Mouse (Mus musculus) layer of hippocampus, postnatal 14 days (tissue): ENCODE data around the gene Fbxl15. TPM values are rescaled to one million over a fixed set of nuclear protein-coding genes. Genes with fewer than 3 reads are reported as not detected.
A peak's percentile ranks its signal among the peaks of the same experiment; 100 is the strongest.

Source experiments
- DNase-seq, 2 experiments: peaks; one replicate each; pipeline ENCODE4 v3.0.0; 2021 to 2022; ENCODE audit warnings: low spot score in 2 of 2, mixed read lengths in 1 of 2
- long read RNA-seq, 2 experiments: library from polyadenylated mRNA; stranded (forward); transcript quantifications; one replicate each; pipeline ENCODE4 v2.0.0; 2021
- total RNA-seq, 2 experiments: library from RNA; stranded (reverse); gene quantifications; 2 replicates each; pipeline ENCODE4 v1.2.3; 2021

Gene Fbxl15
- total RNA-seq, result 10 to 100 TPM; 32.4 to 32.9 TPM
- long read RNA-seq, experiment 1, transcript Fbxl15-201 (4 exons, 1,348 nt), result major isoform, 23 of 49 reads
- long read RNA-seq, experiment 1, partial matches to known transcripts, result 24 of 49 reads
- long read RNA-seq, experiment 1, other reads (novel, unspliced or antisense), result 2 of 49 reads
- long read RNA-seq, experiment 2, transcript Fbxl15-201 (4 exons, 1,348 nt), result major isoform, 38 of 79 reads
- long read RNA-seq, experiment 2, partial matches to known transcripts, result 40 of 79 reads
- long read RNA-seq, experiment 2, other reads (novel, unspliced or antisense), result 1 of 79 reads

- peak; percentile 97 to 99 for DNase-seq
Measured at GRCm38 (mm10) chr19:46328081-46329030, at the start of gene Fbxl15. Gene Fbxl15, plus strand, starts transcription at chr19:46328184.

DNA sequence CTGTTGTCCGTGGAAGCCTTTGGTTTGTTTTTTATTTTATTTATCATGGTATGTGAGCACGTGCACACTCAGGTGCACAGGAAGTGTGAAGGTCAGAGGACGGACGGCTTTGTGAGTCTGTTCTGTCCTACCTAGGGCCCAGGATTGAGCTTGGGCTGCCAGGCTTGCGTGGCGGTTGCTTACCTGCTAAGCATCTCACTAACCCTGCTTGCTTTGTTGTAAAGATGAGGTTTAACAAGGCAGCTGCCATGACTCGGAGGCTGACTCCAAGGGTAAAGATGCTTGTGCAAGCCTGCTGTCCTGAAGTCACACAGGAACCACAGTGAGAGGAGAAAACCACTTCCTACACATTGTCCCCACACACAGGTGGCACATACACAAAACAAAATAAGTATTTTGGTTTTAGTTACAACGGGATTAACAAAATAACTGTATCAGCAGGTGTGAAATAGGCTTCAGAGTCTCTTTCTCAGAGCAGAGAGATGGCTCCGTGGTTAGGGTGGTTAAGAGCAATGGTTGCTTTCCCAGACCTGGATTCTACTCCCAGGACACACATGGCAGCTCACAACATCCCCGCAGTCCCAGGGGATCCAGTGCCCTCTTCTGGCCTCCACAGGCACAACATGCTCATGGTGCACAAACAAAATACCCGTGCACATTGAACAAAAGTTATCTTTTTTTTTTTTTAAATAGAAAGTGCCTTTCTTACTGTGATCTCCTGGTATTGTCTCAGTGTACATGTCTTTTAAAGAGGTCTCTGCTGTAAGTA, 45.7 kb upstream of the Fbxl15 start:
- no peak for DNase-seq

DNA sequence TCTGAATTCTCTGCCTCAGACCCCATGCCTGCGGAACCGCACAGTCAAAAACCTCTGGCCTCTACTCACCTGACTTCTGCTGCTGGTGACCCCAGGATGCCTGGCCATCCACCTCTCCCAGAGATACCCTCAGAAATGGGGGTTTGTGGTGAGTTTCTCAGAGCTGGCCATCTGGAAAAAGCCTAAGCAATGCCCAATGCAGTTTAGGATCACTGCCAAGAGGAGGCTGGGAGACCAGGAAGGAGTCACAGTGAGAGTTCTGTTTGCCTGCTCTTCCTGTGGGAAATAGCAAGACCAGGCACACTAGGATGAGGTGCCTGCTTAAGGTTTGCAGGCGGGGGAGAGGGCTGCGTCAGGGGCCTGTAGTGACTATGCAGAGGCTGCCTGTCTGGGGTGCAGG, 43.3 kb upstream of the Fbxl15 start:
- DNase-seq, result no peak

DNA sequence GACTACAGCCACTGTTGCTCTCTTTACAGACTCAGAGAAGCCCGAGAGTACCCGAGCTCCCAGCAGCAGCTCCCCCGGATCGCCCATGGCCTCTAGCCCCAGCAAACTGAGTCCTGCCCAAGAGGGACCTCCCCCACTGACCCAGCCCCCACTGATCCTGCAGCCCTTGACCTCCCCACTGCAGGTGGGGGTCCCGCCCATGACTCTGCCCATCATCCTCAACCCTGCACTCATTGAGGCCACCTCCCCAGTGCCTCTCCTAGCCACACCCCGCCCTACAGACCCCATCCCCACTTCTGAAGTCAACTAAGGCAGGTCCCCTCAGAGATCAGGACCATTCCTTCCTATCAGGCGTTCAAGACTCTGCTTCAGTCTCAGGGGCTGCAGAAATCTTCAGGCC, 42.4 kb upstream of the Fbxl15 start:
- DNase-seq, result no peak

DNA sequence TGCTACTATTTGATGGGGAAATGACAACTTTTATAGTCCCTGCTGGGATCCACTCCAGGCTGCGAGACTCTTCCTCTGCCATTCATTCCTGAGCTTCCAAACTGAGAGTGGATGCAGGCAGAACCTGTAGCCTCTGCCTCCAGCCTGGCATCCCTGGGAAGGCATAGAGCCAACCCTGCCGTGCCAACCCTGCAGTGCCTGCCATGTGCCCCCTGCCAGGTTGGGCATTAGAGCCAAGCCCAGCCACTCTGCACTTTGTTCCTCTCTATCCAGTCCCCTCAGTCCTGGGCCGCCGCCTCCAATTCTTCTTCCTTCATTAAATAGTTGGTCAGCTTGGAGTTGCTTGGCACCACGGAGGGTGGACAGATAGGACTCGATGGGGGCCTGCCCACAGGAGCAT, 41.9 kb upstream of the Fbxl15 start:
- DNase-seq, result no peak

- DNase-seq, result no peak
Measured at GRCm38 (mm10) chr19:46286926-46287325, 41.1 kb upstream of the Fbxl15 start.

GRCm38 (mm10) chr19:46287566-46287965, 40.4 kb upstream of the Fbxl15 start:
- DNase-seq, result no peak

GRCm38 (mm10) chr19:46290535-46291105, 37.4 kb upstream of the Fbxl15 start:
- no peak for DNase-seq

GRCm38 (mm10) chr19:46296938-46297337, 31.0 kb upstream of the Fbxl15 start:
- DNase-seq, result no peak

DNA sequence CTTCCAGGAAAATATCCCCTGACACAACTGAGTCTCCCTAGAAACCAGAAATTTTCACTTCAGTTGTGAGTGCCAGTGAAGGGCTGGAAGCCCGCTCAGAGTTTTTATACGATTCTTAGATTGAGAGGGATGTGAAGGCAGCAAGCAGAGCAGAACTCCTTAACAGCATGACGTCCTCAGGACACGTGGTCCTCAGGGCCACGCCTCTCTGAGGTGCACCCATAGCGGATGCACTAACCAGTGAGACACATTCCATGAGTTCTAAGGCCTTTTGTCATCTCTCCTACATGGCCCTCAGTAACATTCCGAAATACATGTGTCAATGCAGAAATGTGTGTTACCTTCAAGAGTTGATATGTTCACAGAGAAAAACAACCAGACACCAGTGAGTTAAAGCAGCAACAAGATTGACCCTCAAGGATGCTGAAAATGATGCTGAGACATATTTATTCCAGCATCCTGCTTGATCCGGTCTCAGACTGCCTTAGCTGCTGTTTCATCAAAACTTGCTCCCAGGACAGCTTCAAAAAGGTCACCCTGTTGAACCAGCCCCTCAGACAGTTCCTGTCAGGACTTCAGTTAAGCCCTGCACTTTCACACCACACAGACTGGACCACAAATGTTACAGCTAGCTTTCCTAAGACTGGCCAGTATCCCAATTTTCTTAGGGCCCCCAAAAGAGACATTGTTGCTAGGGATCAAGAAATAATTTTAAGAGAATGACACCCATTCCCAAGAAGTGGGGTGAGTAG, 27.5 kb upstream of the Fbxl15 start:
- no peak for DNase-seq

DNA sequence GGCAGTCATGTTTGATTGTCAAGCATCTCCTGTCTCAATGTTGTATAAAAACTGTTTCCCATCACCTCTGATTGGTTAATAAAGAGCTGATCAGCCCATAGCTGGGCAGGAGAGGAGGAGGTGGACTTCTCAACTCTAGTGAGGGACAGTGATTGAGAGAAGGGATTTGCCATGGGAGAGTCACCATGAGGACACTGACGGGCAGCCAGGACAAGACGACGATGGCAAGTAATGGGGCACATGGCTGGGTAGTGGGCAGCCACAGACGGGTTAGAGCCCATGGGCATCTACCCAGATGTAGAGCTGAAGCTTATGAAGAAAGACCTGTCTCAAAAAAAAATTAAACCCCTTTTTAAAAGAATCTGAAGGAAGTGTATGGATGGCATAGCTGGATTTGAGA, 25.4 kb upstream of the Fbxl15 start:
- no peak for DNase-seq

- DNase-seq, result no peak
Measured at GRCm38 (mm10) chr19:46303251-46304215, 24.5 kb upstream of the Fbxl15 start.

DNA sequence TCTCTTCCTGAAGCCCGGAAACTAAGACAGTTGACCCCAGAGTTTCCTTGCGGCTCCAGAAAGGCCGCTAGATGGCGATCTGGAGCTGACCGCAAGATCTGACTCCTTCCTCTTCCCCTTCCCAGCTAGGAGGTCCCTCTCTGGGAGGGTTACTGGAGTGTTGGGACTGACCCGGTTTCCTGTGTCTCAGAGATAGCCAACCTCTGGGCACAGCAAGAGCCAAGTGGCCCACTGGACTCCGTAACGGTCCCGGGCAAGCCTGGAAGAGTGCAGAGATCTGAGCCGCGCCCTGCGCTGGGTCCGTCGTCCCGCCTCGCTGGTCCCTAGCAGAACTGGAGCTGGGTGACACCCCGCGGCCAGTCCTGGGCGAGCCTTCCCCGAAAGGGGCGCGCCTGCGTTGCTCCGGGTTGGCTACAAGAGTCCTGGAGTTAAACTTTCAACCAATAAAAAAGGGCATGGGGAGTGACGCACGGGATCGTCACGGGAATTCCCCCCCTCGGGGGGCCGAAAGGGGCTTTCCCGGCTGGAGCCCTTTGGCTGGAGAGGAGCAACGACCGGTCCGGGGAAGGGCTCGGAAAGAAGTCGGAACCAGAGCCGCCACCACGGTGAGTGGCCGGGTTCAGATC, 23.7 kb upstream of the Fbxl15 start, which contains the start of gene Nfkb2:
Gene Nfkb2, plus strand, starts transcription at position 105 of the 626 bp plus-strand sequence.
- peak; percentile 83 to 86 for DNase-seq

- DNase-seq, result no peak
Measured at GRCm38 (mm10) chr19:46304908-46305333, 23.1 kb upstream of the Fbxl15 start.

DNA sequence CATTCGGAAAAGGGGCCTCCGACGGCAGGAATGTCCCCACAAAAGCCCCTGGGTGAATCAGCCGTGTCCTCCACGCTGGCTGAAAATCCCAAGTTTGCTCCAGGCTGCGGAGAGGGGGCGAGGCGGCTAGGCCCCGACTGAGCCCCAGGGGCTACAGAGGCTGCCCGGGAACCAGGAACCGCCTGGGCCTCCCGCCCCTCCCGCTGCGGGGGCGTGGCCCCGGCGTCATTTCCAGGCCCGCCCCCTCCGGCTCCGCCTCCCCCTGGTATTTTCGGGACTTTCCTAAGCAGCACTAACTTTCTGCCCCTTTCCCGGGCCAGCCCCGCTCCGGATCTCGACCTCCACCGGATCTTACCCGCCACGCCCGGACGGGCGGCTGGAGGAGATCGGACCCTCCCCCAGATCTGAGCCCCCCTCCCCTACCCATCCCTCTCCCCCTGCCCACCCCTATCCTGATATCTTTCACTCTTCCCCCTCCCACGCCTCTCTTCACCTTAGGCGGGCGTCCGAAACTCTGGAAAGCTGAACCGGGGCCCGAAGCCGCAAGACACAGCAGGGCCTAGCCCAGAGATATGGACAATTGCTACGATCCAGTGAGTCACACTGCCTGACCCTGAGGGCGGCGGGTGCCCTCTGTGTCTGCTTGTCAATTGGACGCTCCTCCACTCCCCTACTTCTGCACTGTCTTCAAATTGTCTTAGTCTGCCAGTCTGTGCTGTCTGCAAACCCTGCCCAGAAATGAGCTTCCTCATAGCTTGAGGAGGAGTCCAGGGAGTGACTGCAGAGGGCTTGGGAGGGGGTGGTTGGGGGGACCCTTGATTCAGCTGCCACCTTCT, 22.3 kb upstream of the Fbxl15 start:
- DNase-seq, result peak; percentile 54 to 72

DNA sequence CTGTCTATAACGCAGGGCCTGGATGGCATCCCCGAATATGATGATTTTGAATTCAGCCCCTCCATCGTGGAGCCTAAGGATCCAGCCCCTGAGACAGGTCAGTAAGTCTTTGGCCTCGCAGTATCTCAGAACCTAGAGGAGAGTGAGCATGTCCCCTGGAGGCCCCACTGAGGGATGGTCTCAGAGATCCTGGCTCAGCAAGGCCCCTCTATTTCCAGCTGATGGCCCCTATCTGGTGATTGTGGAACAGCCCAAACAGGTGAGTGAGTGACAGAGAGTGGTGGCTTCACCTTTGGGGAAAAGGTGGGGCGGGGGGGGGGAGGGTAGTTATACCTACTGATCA, 21.7 kb upstream of the Fbxl15 start:
- no peak for DNase-seq

DNA sequence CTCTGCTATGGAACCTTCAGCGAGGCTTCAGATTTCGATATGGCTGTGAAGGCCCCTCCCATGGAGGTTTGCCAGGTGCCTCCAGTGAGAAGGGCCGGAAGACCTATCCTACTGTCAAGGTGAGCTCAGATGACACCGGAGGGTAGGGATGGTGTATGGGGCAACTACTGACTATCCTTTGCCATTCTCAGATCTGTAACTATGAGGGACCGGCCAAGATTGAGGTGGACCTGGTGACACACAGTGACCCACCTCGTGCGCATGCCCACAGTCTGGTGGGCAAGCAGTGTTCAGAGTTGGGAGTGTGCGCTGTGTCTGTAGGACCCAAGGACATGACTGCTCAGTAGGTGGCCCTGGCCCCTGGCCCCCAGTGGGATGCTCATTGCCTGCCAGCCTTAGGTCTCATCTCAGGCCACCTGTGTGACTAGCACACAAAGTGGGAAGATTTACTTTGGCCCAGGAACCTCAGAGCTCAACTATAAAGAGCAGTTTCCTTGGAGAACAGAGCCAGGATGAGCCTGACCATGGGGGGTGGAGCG, 21.2 kb upstream of the Fbxl15 start:
- no peak for DNase-seq

DNA sequence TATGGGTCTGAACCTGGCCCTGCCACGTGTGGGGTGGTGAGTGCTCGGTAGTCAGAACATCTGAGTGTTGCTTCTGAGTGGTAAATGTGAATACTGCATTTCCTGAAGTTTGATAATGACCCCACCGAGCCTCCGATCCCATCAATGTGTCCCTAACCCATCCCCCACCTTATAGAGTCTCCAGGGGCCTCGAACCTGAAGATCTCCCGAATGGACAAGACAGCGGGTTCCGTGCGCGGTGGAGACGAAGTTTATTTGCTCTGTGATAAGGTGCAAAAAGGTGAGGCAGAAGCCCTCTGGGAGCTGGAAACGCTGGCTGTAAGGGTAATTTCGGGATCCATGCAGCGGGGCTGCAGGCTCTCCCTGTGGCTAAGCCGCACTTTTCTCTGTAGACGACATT, 20.2 kb upstream of the Fbxl15 start:
- DNase-seq, result no peak
